Mouse (Mus musculus) liver, postnatal 0 days (tissue): ENCODE results near the gene Slc2a13. TPM values are rescaled to one million over a fixed set of nuclear protein-coding genes. Genes with fewer than 3 reads are reported as not detected.

Experiments
- ATAC-seq: fragments of 200-750 bp; cut with Nextera tagmentation; 2 replicates; pipeline ENCODE4 v1.8.0; 2017; ENCODE audit warnings: mild to moderate bottlenecking, moderate library complexity
- DNase-seq: peaks from one replicate; pipeline ENCODE4 v3.0.0-alpha.2; 2016
- H3K27ac ChIP-seq: fragments of 300-500 bp; sonication (generic); 2 replicates; pipeline ENCODE4 v1.5.1; 2014; ENCODE audit warnings: antibody characterized with exemption, moderate library complexity, mild to moderate bottlenecking, low read depth
- H3K27me3 ChIP-seq: fragments of 300-500 bp; sonication (generic); 2 replicates; pipeline ENCODE4 v1.6.1; 2014; ENCODE audit warnings: low read length, control low read depth, mixed read lengths; ENCODE audit not compliant: insufficient read depth
- H3K36me3 ChIP-seq: fragments of 300-500 bp; sonication (generic); replicated peaks from 2 replicates; pipeline ENCODE4 v1.6.1; 2014; ENCODE audit warnings: mild to moderate bottlenecking, control low read depth, low read length, moderate library complexity, mixed read lengths; ENCODE audit not compliant: insufficient read depth
- H3K4me1 ChIP-seq: fragments of 300-500 bp; sonication (generic); 2 replicates; pipeline ENCODE4 v1.6.1; 2014; ENCODE audit warnings: antibody characterized with exemption, mild to moderate bottlenecking, control low read depth; ENCODE audit not compliant: insufficient read depth
- H3K4me2 ChIP-seq: fragments of 300-500 bp; sonication (generic); 2 replicates; pipeline ENCODE4 v1.6.1; 2014; ENCODE audit warnings: low read depth, mild to moderate bottlenecking, low read length, moderate library complexity, mixed read lengths
- H3K4me3 ChIP-seq: fragments of 300-500 bp; sonication (generic); 2 replicates; pipeline ENCODE4 v1.5.1; 2014; ENCODE audit warnings: low read depth, low read length
- H3K9ac ChIP-seq: fragments of 300-500 bp; sonication (generic); replicated peaks from 2 replicates; pipeline ENCODE4 v1.6.1; 2014; ENCODE audit warnings: mild to moderate bottlenecking, moderate library complexity
- H3K9me3 ChIP-seq: fragments of 300-500 bp; sonication (generic); 2 replicates; pipeline ENCODE4 v1.6.1; 2016; ENCODE audit warnings: mild to moderate bottlenecking, control low read depth, low read length, mixed read lengths
- CTCF ChIP-seq: sonication (generic); IDR thresholded peaks from 2 replicates; pipeline ENCODE4 v1.5.1; 2016; ENCODE audit warnings: antibody characterized with exemption, low read depth
- EP300 ChIP-seq: IDR thresholded peaks from 2 replicates; pipeline ENCODE4 v1.6.1; 2016; ENCODE audit warnings: antibody characterized with exemption, low read depth, mild to moderate bottlenecking
- WGBS: fragments of 180-500 bp; shearing (Covaris S2); extraction: QIAGEN DNeasy Blood & Tissue Kit; methylation state at CpG from one replicate; pipeline ENCODE4 v1.1.7; 2014; ENCODE audit not compliant: insufficient replicate concordance; 5-methylcytosine and 5-hydroxymethylcytosine counted together
- polyA plus RNA-seq: library from polyadenylated mRNA; unstranded; fragments of >200 nt; fragmentation: Nextera tagmentation; extraction: Ambion mirVana; gene quantifications from 2 replicates; pipeline ENCODE4 v1.2.1, GENCODE M21; 2015

Gene Slc2a13
- polyA plus RNA-seq, 1 experiment from 2014 or later: 0.06 TPM

DNA sequence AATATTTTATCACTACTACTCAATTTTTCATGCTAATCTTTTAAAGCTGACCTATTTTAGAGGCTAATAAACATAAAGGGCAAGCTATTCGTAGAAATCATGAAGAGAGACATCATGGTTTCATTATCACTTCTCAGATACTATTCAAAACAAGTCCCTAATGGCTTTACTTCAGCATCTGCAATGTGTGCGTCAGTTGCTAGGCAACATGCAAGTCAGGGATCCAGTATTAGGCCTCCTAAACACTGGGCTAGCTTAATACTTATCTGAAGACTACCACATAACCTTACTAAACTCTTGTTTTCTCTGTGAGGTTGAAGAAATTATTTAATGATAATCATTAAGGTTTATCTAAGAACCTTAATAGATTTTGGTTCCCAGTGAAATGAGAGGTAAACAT lies 111.1 kb downstream of the Slc2a13 start:
- H3K36me3 ChIP-seq: no peaks in the 10 kb centered on the region
- DNase-seq: no peak
- WGBS: 65% methylated on average over 2 of the region's 2 CpGs

DNA sequence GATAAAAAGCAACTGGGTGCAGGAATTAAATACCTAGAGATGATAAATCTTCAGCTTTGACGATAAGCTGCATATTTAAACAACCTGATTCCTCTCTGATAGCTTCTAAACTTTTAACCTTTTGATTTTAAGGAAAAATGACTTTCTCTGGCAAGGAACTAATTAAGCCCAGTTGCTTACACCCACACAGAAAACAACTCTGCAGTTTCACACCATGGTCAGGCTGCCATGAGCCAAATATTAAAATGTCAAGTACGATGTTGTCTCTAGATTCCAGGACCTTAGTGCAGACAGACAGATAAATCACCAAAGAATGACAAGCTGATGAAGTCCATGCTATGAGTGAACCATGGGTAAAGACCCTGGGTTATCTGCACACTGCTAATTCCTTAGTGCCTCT lies 115.9 kb downstream of the Slc2a13 start:
- no peak overlapping the region for H3K4me2 ChIP-seq
- TF ChIP-seq CTCF (no peak), EP300 (no peak)
- H3K27ac ChIP-seq: no peak overlapping the region
- H3K27me3 ChIP-seq: no peaks in the 10 kb centered on the region
- H3K9me3 ChIP-seq: no peaks in the 10 kb centered on the region
- H3K4me3 ChIP-seq: no peak overlapping the region
- no peaks in the 10 kb centered on the region for H3K36me3 ChIP-seq
- whole genome bisulfite sequencing: 69% methylated on average over 2 of the region's 2 CpGs
- DNase-seq (no peak), ATAC-seq (no peak)
- no peaks in the 10 kb centered on the region for H3K4me1 ChIP-seq
- no peak overlapping the region for H3K9ac ChIP-seq

More for the DNA sequence above, 111.1 kb downstream of the Slc2a13 start:
- Histone ChIP-seq H3K27ac (no peak overlapping the region), H3K4me3 (no peak overlapping the region), H3K9ac (no peak overlapping the region), H3K4me1 (no peaks in the 10 kb centered on the region), H3K4me2 (no peak overlapping the region), H3K9me3 (no peaks in the 10 kb centered on the region), H3K27me3 (no peaks in the 10 kb centered on the region)
- TF ChIP-seq CTCF: no peak
- no peak for TF ChIP-seq EP300
- no peak for ATAC-seq

DNA sequence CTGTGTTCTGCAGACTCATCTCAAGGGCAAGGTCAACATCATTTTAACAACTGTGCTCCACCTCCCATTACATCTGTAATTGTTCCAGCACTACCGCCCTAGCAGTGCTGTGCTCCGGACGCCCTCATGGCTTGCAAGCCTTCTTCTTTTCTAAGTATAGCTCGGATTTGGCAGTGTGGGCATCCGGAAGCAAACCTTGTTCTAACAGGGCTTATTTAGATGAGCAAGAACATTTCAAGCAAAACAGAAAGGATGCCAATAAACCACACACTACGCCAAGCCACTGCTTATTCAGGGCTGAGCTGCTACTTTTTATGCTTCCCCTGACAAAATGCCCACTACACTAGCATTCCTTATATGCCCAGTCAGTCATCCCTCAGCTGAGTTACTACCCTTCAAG lies 127.7 kb downstream of the Slc2a13 start:
- H3K4me2 ChIP-seq: no peak overlapping the region
- TF ChIP-seq CTCF: no peak
- TF ChIP-seq EP300: no peak

DNA sequence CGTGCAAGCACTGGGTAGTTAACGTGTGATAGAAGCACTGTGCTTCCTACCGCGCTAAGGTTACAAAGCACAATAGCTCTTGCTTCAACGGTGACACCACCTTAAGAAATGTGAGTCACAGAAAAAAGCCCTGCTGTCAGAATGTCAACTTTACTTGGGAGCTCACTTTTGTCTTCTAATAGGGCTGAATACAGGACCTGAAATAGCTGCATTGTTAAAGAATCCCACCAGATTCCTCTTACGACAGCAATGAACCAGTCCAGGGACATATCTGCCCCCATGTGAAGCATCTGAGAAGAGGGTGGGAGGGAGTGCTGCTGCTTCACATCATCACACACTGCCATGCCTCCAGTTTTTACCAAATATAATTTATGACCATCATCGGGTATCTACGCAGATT lies 129.6 kb downstream of the Slc2a13 start:
- WGBS: 89% methylated on average over 8 of the region's 8 CpGs

More for the DNA sequence above, 127.7 kb downstream of the Slc2a13 start:
- H3K36me3 ChIP-seq: no peaks in the 10 kb centered on the region
- 82% methylated on average over 6 of the region's 6 CpGs for WGBS
- H3K27me3 ChIP-seq: no peaks in the 10 kb centered on the region
- H3K27ac ChIP-seq: no peak overlapping the region
- ATAC-seq (no peak), DNase-seq (no peak)
- no peak overlapping the region for H3K9ac ChIP-seq
- no peaks in the 10 kb centered on the region for H3K9me3 ChIP-seq
- H3K4me3 ChIP-seq: no peak overlapping the region
- H3K4me1 ChIP-seq: no peaks in the 10 kb centered on the region

DNA sequence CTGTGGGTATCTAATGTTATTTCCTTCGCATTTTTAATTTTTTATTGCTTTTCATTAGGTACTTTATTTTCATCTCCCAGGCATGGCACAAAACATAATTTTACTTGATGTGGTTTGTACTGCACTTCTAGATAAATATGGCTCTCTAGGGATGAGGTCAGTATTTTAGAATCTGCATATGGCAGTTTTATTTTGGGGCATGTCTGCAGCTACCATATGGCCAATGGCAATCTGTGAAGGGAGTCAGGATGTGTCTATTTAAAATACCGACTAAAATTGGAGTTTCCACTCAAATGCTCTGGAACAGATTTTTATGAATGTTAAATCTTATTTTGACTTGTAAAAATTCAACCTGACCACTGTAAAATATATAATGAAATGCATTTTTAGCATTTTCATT lies 133.2 kb downstream of the Slc2a13 start:
- Histone ChIP-seq H3K4me1 (no peaks in the 10 kb centered on the region), H3K27me3 (no peaks in the 10 kb centered on the region), H3K4me2 (no peak overlapping the region), H3K27ac (no peak overlapping the region), H3K9ac (no peak overlapping the region), H3K4me3 (no peak overlapping the region), H3K36me3 (no peaks in the 10 kb centered on the region), H3K9me3 (no peaks in the 10 kb centered on the region)
- DNase-seq: no peak
- TF ChIP-seq CTCF: no peak
- no peak for TF ChIP-seq EP300
- ATAC-seq: no peak
- 76% methylated on average over 2 of the region's 2 CpGs for WGBS

More for the DNA sequence above, 129.6 kb downstream of the Slc2a13 start:
- no peaks in the 10 kb centered on the region for H3K36me3 ChIP-seq
- H3K4me3 ChIP-seq: no peak overlapping the region
- no peak for TF ChIP-seq CTCF
- TF ChIP-seq EP300: no peak
- no peak overlapping the region for H3K27ac ChIP-seq
- H3K4me1 ChIP-seq: no peaks in the 10 kb centered on the region
- no peaks in the 10 kb centered on the region for H3K27me3 ChIP-seq
- no peaks in the 10 kb centered on the region for H3K9me3 ChIP-seq
- H3K9ac ChIP-seq: no peak overlapping the region
- DNase-seq (no peak), ATAC-seq (no peak)
- H3K4me2 ChIP-seq: no peak overlapping the region

DNA sequence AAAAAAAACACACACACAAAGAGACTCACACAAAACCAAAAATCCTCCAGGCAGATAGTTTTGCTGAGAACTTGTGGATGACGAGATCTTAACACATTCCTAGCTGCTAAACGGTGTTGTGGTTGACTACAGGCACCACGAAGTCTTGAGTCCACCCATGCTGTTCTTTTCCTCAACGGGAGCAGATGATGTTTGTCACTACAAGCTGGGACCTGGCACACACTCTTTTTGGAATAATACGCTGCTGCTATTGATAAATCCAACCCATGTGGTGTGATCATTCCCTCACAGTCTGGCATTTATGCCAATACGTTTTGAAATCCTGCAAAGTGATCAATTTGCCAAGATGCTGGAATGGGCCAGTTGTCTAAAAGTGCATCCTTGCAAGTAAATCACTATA lies 147.6 kb downstream of the Slc2a13 start:
- Histone ChIP-seq H3K27ac (no peak overlapping the region), H3K4me1 (no peaks in the 10 kb centered on the region), H3K9me3 (no peaks in the 10 kb centered on the region), H3K4me3 (no peak overlapping the region), H3K27me3 (no peaks in the 10 kb centered on the region), H3K4me2 (no peak overlapping the region), H3K36me3 (no peaks in the 10 kb centered on the region), H3K9ac (no peak overlapping the region)
- TF ChIP-seq EP300 (no peak), CTCF (no peak)
- WGBS: 65% methylated on average over 6 of the region's 6 CpGs
- ATAC-seq: no peak
- DNase-seq: no peak

DNA sequence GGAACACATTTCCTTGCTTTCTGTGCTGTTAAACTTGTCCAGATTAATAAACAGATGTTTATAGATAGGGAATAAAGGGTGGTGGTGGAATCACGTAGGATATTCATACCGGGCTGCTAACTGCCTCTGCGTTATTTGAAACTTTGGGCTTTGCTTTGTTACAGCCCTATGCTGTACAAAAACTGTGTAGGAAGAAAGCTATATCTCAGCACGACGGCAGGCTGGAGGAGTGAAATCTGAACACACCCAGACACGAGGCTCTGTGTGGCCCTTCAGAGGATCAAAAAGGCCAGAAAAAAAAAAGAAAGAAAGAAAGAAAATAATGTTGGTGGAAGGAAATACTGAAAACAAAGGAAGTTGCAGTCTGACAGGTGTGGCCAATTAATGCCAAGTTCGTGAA lies 166.1 kb downstream of the Slc2a13 start:
- WGBS: 74% methylated on average over 7 of the region's 7 CpGs
- no peaks in the 10 kb centered on the region for H3K4me1 ChIP-seq
- no peak for TF ChIP-seq CTCF
- TF ChIP-seq EP300: no peak
- no peak overlapping the region for H3K4me3 ChIP-seq
- no peaks in the 10 kb centered on the region for H3K27me3 ChIP-seq
- H3K9me3 ChIP-seq: no peaks in the 10 kb centered on the region
- no peaks in the 10 kb centered on the region for H3K36me3 ChIP-seq
- ATAC-seq: no peak
- H3K27ac ChIP-seq: no peak overlapping the region
- H3K4me2 ChIP-seq: no peak overlapping the region
- DNase-seq: no peak
- H3K9ac ChIP-seq: no peak overlapping the region
